Comparison of ENCODE assay signal across 17 mouse cellular contexts in genomic region chr3:102501186-102501585, GRCm38 (mm10). TPM values are rescaled to one million over a fixed set of nuclear protein-coding genes. Genes with fewer than 3 reads are reported as not detected.
A peak's percentile ranks its signal among the peaks of the same experiment; 100 is the strongest.
DNase-seq lines count a peak whose midpoint lies in the region; ATAC-seq lines count a peak whose summit lies in the region.
"Had no signal": no experiment of that assay in that cellular context is flagged by ENCODE, and none has a peak within 500 bp of the region (broad histone marks: within the 10 kb centered on the region; RNA-seq: fewer than 3 reads in every experiment).

No protein-coding gene starts in this region.

- intact Hi-C loops in left cerebral cortex, postnatal 4 days (cut with DNase I): no loop called here
- intact Hi-C loops in left cerebral cortex, postnatal 14 days (cut with DNase I): no loop called here

- peak; percentile 16 to 35 for DNase-seq in cerebellum, postnatal 25 days
- peak; percentile 23 for DNase-seq in left cerebral cortex, postnatal 4 days
- no peak for DNase-seq in left cerebral cortex, postnatal 14 days (ENCODE audit: low spot score in 2 of 2)
- DNase-seq in 3T3-L1 (ENCODE audit: low read depth, low spot score) (peak; percentile 38), NIH3T3 (ENCODE audit: low read depth) (peak; percentile 61)
- DNase-seq in gastrocnemius, postnatal 10 days: no peak
- DNase-seq: adrenal gland, postnatal 14 days; cerebellum, adult 9-10 months; embryo, embryonic 11 days; gastrocnemius, postnatal 14 days; kidney, adult 18-20 months had no signal

- no peak; the same call in 1 of the 2 replicates for ATAC-seq in cerebellum, adult (ENCODE audit: insufficient number of reproducible peaks, low FRiP score, low TSS enrichment)
- ATAC-seq: activated CD4-positive, CD25-positive, alpha-beta regulatory T cell, adult 4 months; forebrain, embryonic 16.5 days; intestine, embryonic 15.5 days had no signal

RNA-seq across cellular contexts. Expression of gene Ngf, which starts 31.5 kb away (rescaled TPM):
- total RNA-seq in left cerebral cortex, postnatal 4 days (2021): 1 to 10 TPM; 1.4 to 2.3 TPM
- 10 to 100 TPM in 1 of 2 experiments, 1 to 10 TPM in 1; 7.3 to 11.9 TPM for total RNA-seq in left cerebral cortex, postnatal 14 days (2021)
- 1 to 10 TPM; 1.3 to 1.8 TPM for total RNA-seq in gastrocnemius, postnatal 10 days (2021)
- total RNA-seq: common myeloid progenitor, adult 5-6 weeks; granulocyte monocyte progenitor cell, adult 5-6 weeks had no signal

Comparison
In these comparisons a context has a peak if more than half of its experiments do, and no peak if none do; other contexts are left out.
1. DNase-seq: peak in cerebellum, postnatal 25 days (2 of 2), left cerebral cortex, postnatal 4 days (single experiment), 3T3-L1 (single experiment) and NIH3T3 (single experiment); none in left cerebral cortex, postnatal 14 days (0 of 2) and gastrocnemius, postnatal 10 days (single experiment).